Mouse (Mus musculus) ES-E14 (cell line): Measurements from ENCODE around the gene Dnah3. TPM values are rescaled to one million over a fixed set of nuclear protein-coding genes. Genes with fewer than 3 reads are reported as not detected.

ENCODE experiments used
- DNase-seq: peaks from one replicate; pipeline ENCODE4 v3.0.0-alpha.2; 2013; ENCODE audit warnings: low read depth, low spot score
- H3K27ac ChIP-seq: 2 replicates; pipeline ENCODE4 v1.5.1; 2012; ENCODE audit warnings: low read depth, mild to moderate bottlenecking, low read length, moderate library complexity, mixed read lengths; ENCODE audit not compliant: poor library complexity, insufficient read depth, severe bottlenecking
- H3K36me3 ChIP-seq: 2 replicates; pipeline ENCODE4 v1.6.1; 2012; ENCODE audit warnings: mild to moderate bottlenecking, low read length, moderate library complexity, mixed read lengths; ENCODE audit not compliant: control insufficient read depth, poor library complexity, insufficient read depth, severe bottlenecking
- H3K4me1 ChIP-seq, 2 experiments: fragments of 150-350 bp in 1 of 2; sonication (generic) in 1 of 2; 2 replicates each; pipeline ENCODE4 v1.6.1; 2012; ENCODE audit warnings: low read length in 2 of 2, mild to moderate bottlenecking in 1 of 2, mixed read lengths in 1 of 2; ENCODE audit not compliant: control insufficient read depth in 2 of 2, insufficient read depth in 2 of 2, poor library complexity in 1 of 2
- H3K4me3 ChIP-seq, 2 experiments: fragments of 150-350 bp in 1 of 2; sonication (generic) in 1 of 2; 2 replicates each; pipeline ENCODE4 v1.5.1; 2012; ENCODE audit warnings: low read length in 2 of 2, low read depth in 1 of 2, mild to moderate bottlenecking in 1 of 2, mixed read lengths in 1 of 2; ENCODE audit not compliant: insufficient read depth in 1 of 2, poor library complexity in 1 of 2, severe bottlenecking in 1 of 2
- H3K9ac ChIP-seq: 2 replicates; pipeline ENCODE4 v1.6.1; 2012; ENCODE audit warnings: low read depth, mild to moderate bottlenecking, low read length, mixed read lengths; ENCODE audit not compliant: poor library complexity, insufficient read depth, severe bottlenecking
- H3K9me3 ChIP-seq: fragments of 150-350 bp; sonication (generic); 2 replicates; pipeline ENCODE4 v1.6.1; 2012; ENCODE audit warnings: low read depth, mild to moderate bottlenecking, low read length; ENCODE audit not compliant: control insufficient read depth, insufficient read depth
- CHD2 ChIP-seq: IDR thresholded peaks from 2 replicates; pipeline ENCODE4 v1.6.1; 2014; ENCODE audit warnings: mild to moderate bottlenecking, low read depth, low read length, inconsistent platforms
- HCFC1 ChIP-seq: IDR thresholded peaks from 2 replicates; pipeline ENCODE4 v1.6.1; 2012; ENCODE audit warnings: low read length, inconsistent platforms, borderline replicate concordance; ENCODE audit not compliant: insufficient read depth
- MAFK ChIP-seq: IDR thresholded peaks from 2 replicates; pipeline ENCODE4 v1.6.1; 2014; ENCODE audit warnings: mild to moderate bottlenecking, low read depth, low read length, inconsistent platforms; ENCODE audit not compliant: insufficient read depth
- ZC3H11A ChIP-seq: IDR thresholded peaks from 2 replicates; pipeline ENCODE4 v1.6.1; 2012; ENCODE audit warnings: low read depth, mild to moderate bottlenecking, inconsistent platforms, low read length, borderline replicate concordance
- ZNF384 ChIP-seq: IDR thresholded peaks from 2 replicates; pipeline ENCODE4 v1.6.1; 2012; ENCODE audit warnings: low read depth, low read length, inconsistent platforms
- in situ Hi-C, 2 experiments: fragments of 600-800 bp; cut with MboI; formaldehyde crosslinking; loops; one replicate each; pipeline ENCODE4 v1.15.1; 2025; ENCODE audit warnings: low sequenced_read_pairs in 2 of 2, inconsistent platforms in 1 of 2; ENCODE audit not compliant: unreplicated experiment in 2 of 2
- total RNA-seq: library from RNA; depleted of rRNA; stranded (reverse); fragments of 300-350 nt; gene quantifications from 2 replicates; pipeline ENCODE4 v1.2.3, GENCODE M21; 2012

Gene Dnah3
- total RNA-seq, 1 experiment: not detected

GRCm38 (mm10) chr7:120069164-120069563 is 25.9 kb downstream of the Dnah3 start:
- no peaks in the 10 kb centered on the region for H3K4me1 ChIP-seq
- TF ChIP-seq MAFK: no peak
- TF ChIP-seq ZNF384: no peak
- TF ChIP-seq ZC3H11A: no peak
- no peak for TF ChIP-seq CHD2
- no peak for TF ChIP-seq HCFC1
- H3K9me3 ChIP-seq: no peaks in the 10 kb centered on the region
- no peak overlapping the region for H3K4me3 ChIP-seq
- no peak overlapping the region for H3K9ac ChIP-seq
- H3K27ac ChIP-seq: no peak overlapping the region
- no peaks in the 10 kb centered on the region for H3K36me3 ChIP-seq
- in situ Hi-C loops: no loop called here
- no peak for DNase-seq

GRCm38 (mm10) chr7:120068114-120068513 is 27.0 kb downstream of the Dnah3 start:
- no peak overlapping the region for H3K4me3 ChIP-seq
- no peak overlapping the region for H3K9ac ChIP-seq
- TF ChIP-seq MAFK: no peak
- TF ChIP-seq CHD2: no peak
- no peak for TF ChIP-seq ZNF384
- no peak for TF ChIP-seq ZC3H11A
- TF ChIP-seq HCFC1: no peak
- no peak for DNase-seq
- H3K4me1 ChIP-seq: no peaks in the 10 kb centered on the region
- H3K9me3 ChIP-seq: no peaks in the 10 kb centered on the region
- H3K36me3 ChIP-seq: no peaks in the 10 kb centered on the region
- in situ Hi-C loops: no loop called here
- H3K27ac ChIP-seq: no peak overlapping the region

GRCm38 (mm10) chr7:120064045-120064444 is 31.0 kb downstream of the Dnah3 start:
- Histone ChIP-seq H3K36me3 (no peaks in the 10 kb centered on the region), H3K27ac (no peak overlapping the region), H3K9me3 (no peaks in the 10 kb centered on the region), H3K4me3 (no peak overlapping the region), H3K4me1 (no peaks in the 10 kb centered on the region), H3K9ac (no peak overlapping the region)
- TF ChIP-seq ZNF384: no peak
- no peak for TF ChIP-seq MAFK
- TF ChIP-seq HCFC1: no peak
- TF ChIP-seq CHD2: no peak
- TF ChIP-seq ZC3H11A: no peak
- no peak for DNase-seq
- in situ Hi-C loops: no loop called here

GRCm38 (mm10) chr7:120055479-120055878 is 39.6 kb downstream of the Dnah3 start:
- Histone ChIP-seq H3K9ac (no peak overlapping the region), H3K4me3 (no peak overlapping the region), H3K4me1 (no peaks in the 10 kb centered on the region), H3K9me3 (no peaks in the 10 kb centered on the region), H3K36me3 (no peaks in the 10 kb centered on the region), H3K27ac (no peak overlapping the region)
- TF ChIP-seq ZC3H11A: no peak
- TF ChIP-seq HCFC1: no peak
- no peak for TF ChIP-seq MAFK
- no peak for TF ChIP-seq CHD2
- TF ChIP-seq ZNF384: no peak
- no peak for DNase-seq
- in situ Hi-C loops: no loop called here

- H3K27ac ChIP-seq: no peak overlapping the region
- no peaks in the 10 kb centered on the region for H3K4me1 ChIP-seq
- no peak overlapping the region for H3K9ac ChIP-seq
- H3K9me3 ChIP-seq: no peaks in the 10 kb centered on the region
- in situ Hi-C loops: no loop called here
- no peak overlapping the region for H3K4me3 ChIP-seq
- H3K36me3 ChIP-seq: no peaks in the 10 kb centered on the region
- no peak for DNase-seq
- no peak for TF ChIP-seq CHD2
- no peak for TF ChIP-seq ZC3H11A
- no peak for TF ChIP-seq HCFC1
- no peak for TF ChIP-seq MAFK
- TF ChIP-seq ZNF384: no peak
These were observed 41.1 kb downstream of the Dnah3 start for GRCm38 (mm10) chr7:120054016-120054415.
